Mouse (Mus musculus) MEL (cell line): ENCODE results near the gene Setd5. TPM values are rescaled to one million over a fixed set of nuclear protein-coding genes. Genes with fewer than 3 reads are reported as not detected.

ENCODE experiments used
- DNase-seq: peaks from one replicate; pipeline ENCODE4 v3.0.0; 2011; ENCODE audit warnings: low read depth, low spot score
- H3K27ac ChIP-seq: 2 replicates; pipeline ENCODE4 v1.5.1; 2012; ENCODE audit warnings: low read depth, mild to moderate bottlenecking, control low read depth, low read length, moderate library complexity; ENCODE audit not compliant: control insufficient read depth
- H3K27me3 ChIP-seq, 2 experiments: fragments of 150-350 bp in 1 of 2; sonication (generic) in 1 of 2; 2 replicates each; pipeline ENCODE4 v1.6.1; 2012; ENCODE audit warnings: low read length in 2 of 2, mild to moderate bottlenecking in 2 of 2, improper control_type of control experiment in 1 of 2, moderate library complexity in 1 of 2; ENCODE audit not compliant: insufficient read depth in 2 of 2, control insufficient read depth in 1 of 2
- H3K36me3 ChIP-seq, 2 experiments: 2 replicates each; pipeline ENCODE4 v1.6.1; 2012 to 2014; ENCODE audit warnings: low read length in 2 of 2, improper control_type of control experiment in 1 of 2, inconsistent platforms in 1 of 2, mild to moderate bottlenecking in 1 of 2; ENCODE audit not compliant: insufficient read depth in 2 of 2, control insufficient read depth in 1 of 2
- H3K4me1 ChIP-seq, 2 experiments: fragments of 150-350 bp in 1 of 2; sonication (generic) in 1 of 2; 2 replicates each; pipeline ENCODE4 v1.6.1; 2012; ENCODE audit warnings: low read length in 2 of 2, improper control_type of control experiment in 1 of 2, mild to moderate bottlenecking in 1 of 2; ENCODE audit not compliant: insufficient read depth in 2 of 2, control insufficient read depth in 1 of 2
- H3K4me3 ChIP-seq, 2 experiments: fragments of 150-350 bp in 1 of 2; sonication (generic) in 1 of 2; 2 replicates each; pipeline ENCODE4 v1.5.1; 2012; ENCODE audit warnings: low read depth in 2 of 2, low read length in 2 of 2, mild to moderate bottlenecking in 2 of 2, moderate library complexity in 2 of 2, control low read depth in 1 of 2, improper control_type of control experiment in 1 of 2; ENCODE audit not compliant: control insufficient read depth in 1 of 2, insufficient read depth in 1 of 2
- H3K79me2 ChIP-seq: 2 replicates; pipeline ENCODE4 v1.6.1; 2012; ENCODE audit warnings: mild to moderate bottlenecking, low read length, moderate library complexity; ENCODE audit not compliant: control insufficient read depth, poor library complexity, insufficient read depth
- H3K9ac ChIP-seq: 2 replicates; pipeline ENCODE4 v1.6.1; 2012; ENCODE audit warnings: low read depth, mild to moderate bottlenecking, control low read depth, low read length, moderate library complexity; ENCODE audit not compliant: control insufficient read depth, poor library complexity, severe bottlenecking
- H3K9me3 ChIP-seq: fragments of 150-350 bp; sonication (generic); replicated peaks from 2 replicates; pipeline ENCODE4 v1.6.1; 2012; ENCODE audit warnings: mild to moderate bottlenecking, low read length, improper control_type of control experiment, moderate library complexity; ENCODE audit not compliant: insufficient read depth
- CHD2 ChIP-seq: IDR thresholded peaks from 2 replicates; pipeline ENCODE4 v1.6.1; 2011; ENCODE audit warnings: low read length, improper control_type of control experiment
- CTCF ChIP-seq, 3 experiments: IDR thresholded peaks in 2 of 3; conservative IDR thresholded peaks in 1 of 3; 2 replicates each; pipeline ENCODE4 v1.5.1; 2011 to 2012; ENCODE audit warnings: low read length in 3 of 3, low read depth in 2 of 3, mild to moderate bottlenecking in 2 of 3, improper control_type of control experiment in 1 of 3, inconsistent platforms in 1 of 3, mixed read lengths in 1 of 3, moderate library complexity in 1 of 3; ENCODE audit not compliant: control insufficient read depth in 1 of 3, insufficient read depth in 1 of 3, poor library complexity in 1 of 3, severe bottlenecking in 1 of 3
- E2F4 ChIP-seq: IDR thresholded peaks from 2 replicates; pipeline ENCODE4 v1.6.1; 2011; ENCODE audit warnings: low read depth, low read length, improper control_type of control experiment, borderline replicate concordance
- HCFC1 ChIP-seq: IDR thresholded peaks from 2 replicates; pipeline ENCODE4 v1.6.1; 2012; ENCODE audit warnings: low read depth, mild to moderate bottlenecking, inconsistent platforms, low read length, improper control_type of control experiment, moderate library complexity
- JUND ChIP-seq: IDR thresholded peaks from 2 replicates; pipeline ENCODE4 v1.6.1; 2011; ENCODE audit warnings: low read depth, mild to moderate bottlenecking, improper control_type of control experiment, low read length
- KAT2A ChIP-seq: conservative IDR thresholded peaks from 2 replicates; pipeline ENCODE4 v1.6.1; 2012; ENCODE audit warnings: low read depth, low read length, improper control_type of control experiment, inconsistent platforms
- NELFE ChIP-seq: IDR thresholded peaks from 2 replicates; pipeline ENCODE4 v1.6.1; 2011; ENCODE audit warnings: low read depth, low read length, improper control_type of control experiment
- POLR2AphosphoS5 ChIP-seq: IDR thresholded peaks from 2 replicates; pipeline ENCODE4 v1.6.1; 2012; ENCODE audit warnings: low read depth, borderline replicate concordance, mild to moderate bottlenecking, inconsistent platforms, low read length, moderate library complexity, mixed read lengths
- RAD21 ChIP-seq: IDR thresholded peaks from 2 replicates; pipeline ENCODE4 v1.6.1; 2011; ENCODE audit warnings: mild to moderate bottlenecking, low read depth, low read length, improper control_type of control experiment
- TAL1 ChIP-seq: IDR thresholded peaks from 2 replicates; pipeline ENCODE4 v1.6.1; 2012; ENCODE audit warnings: mild to moderate bottlenecking, inconsistent platforms, low read length, moderate library complexity, mixed read lengths
- ZMIZ1 ChIP-seq: IDR thresholded peaks from 2 replicates; pipeline ENCODE4 v1.6.1; 2012; ENCODE audit warnings: low read depth, mild to moderate bottlenecking, inconsistent platforms, low read length, improper control_type of control experiment, moderate library complexity
- polyA plus RNA-seq, 2 experiments: library from polyadenylated mRNA; stranded (reverse) in 1 of 2; unstranded in 1 of 2; fragments of >175 nt in 1 of 2; fragments of >200 nt in 1 of 2; gene quantifications; 2 replicates each; pipeline versions ENCODE4 v1.2.1 to v1.2.4; 2012; ENCODE audit warnings: low replicate concordance in 2 of 2, low read depth in 1 of 2; ENCODE audit not compliant: insufficient read length in 2 of 2, insufficient read depth in 1 of 2, missing spikeins in 1 of 2
- total RNA-seq: library from RNA; depleted of rRNA; stranded (reverse); fragments of 300-350 nt; gene quantifications from 2 replicates; pipeline ENCODE4 v1.2.3, GENCODE M21; 2012; rRNA removed

The Setd5 gene
- total and polyA plus RNA-seq, 3 experiments: 43.5 to 185 (median 80.2) TPM

DNA sequence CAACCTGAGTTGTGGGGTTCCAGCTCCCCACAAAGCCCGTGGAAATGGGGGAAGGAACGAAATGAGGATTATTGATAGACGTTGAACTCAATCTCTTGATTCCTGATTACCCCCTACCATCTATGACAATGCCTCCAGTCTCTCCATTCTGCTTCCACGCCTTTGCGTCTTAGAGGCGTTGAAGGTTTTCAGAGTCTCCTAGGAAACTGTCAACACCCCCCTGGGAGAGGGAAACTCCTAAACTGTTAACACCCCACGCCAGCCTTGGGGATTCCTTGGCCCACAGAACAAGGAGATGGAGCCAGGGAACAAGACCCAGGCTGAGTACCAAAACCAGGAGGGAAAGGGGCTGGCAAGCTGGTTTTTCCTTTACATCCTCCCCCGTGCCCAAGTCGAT is 118.4 kb downstream of the Setd5 start:
- Histone ChIP-seq H3K27me3 (peaks cover 2 to 7% of the 10 kb centered on the region in 2 experiments; a peak in 3 of 4 replicates), H3K9ac (no peak overlapping the region), H3K4me3 (no peak overlapping the region), H3K27ac (no peak overlapping the region), H3K9me3 (no peaks in the 10 kb centered on the region), H3K79me2 (no peaks in the 10 kb centered on the region), H3K4me1 (no peaks in the 10 kb centered on the region), H3K36me3 (no peaks in the 10 kb centered on the region)
- TF ChIP-seq HCFC1 (no peak), E2F4 (no peak), TAL1 (no peak), KAT2A (no peak), JUND (no peak), ZMIZ1 (no peak), NELFE (no peak), POLR2AphosphoS5 (no peak), RAD21 (no peak), CTCF (IDR thresholded peaks at IDR 0.05 in 2 of 3, conservative IDR thresholded peaks at IDR 0.05 in 1 of 3; ENCODE audit: control insufficient read depth in 1 of 3, insufficient read depth in 1 of 3, low read depth in 2 of 3, low read length in 3 of 3, poor library complexity in 1 of 3, severe bottlenecking in 1 of 3) (no peak), CHD2 (no peak)
- DNase-seq: no peak

Other genes starting within 250 kb of the Setd5 start
- gene Srgap3, start 130.1 kb upstream of the Setd5 start, total RNA-seq: 0.31 and 0.42 TPM in 2 replicates
- under 1 TPM in 1 of 2 experiments, not detected in 1; 0.75 TPM for gene Srgap3, start 130.1 kb upstream of the Setd5 start, polyA plus RNA-seq
- 89.1 and 95.7 TPM in 2 replicates for gene Thumpd3, start 31.1 kb upstream of the Setd5 start, total RNA-seq
- 100 to 1,000 TPM in 1 of 2 experiments, 10 to 100 TPM in 1; 74.8 to 158 TPM for gene Thumpd3, start 31.1 kb upstream of the Setd5 start, polyA plus RNA-seq
- gene Lhfpl4, start 118.0 kb downstream of the Setd5 start, total RNA-seq: 0.19 and 0.49 TPM in 2 replicates
- 1 to 10 TPM in 1 of 2 experiments, not detected in 1; 7.7 TPM for gene Lhfpl4, start 118.0 kb downstream of the Setd5 start, polyA plus RNA-seq
- 11.4 and 12.1 TPM in 2 replicates for gene Mtmr14, start 160.5 kb downstream of the Setd5 start, total RNA-seq
- 10 to 100 TPM in 1 of 2 experiments, not detected in 1; 24.5 TPM for gene Mtmr14, start 160.5 kb downstream of the Setd5 start, polyA plus RNA-seq
- gene Cpne9, start 204.9 kb downstream of the Setd5 start, total RNA-seq: 0.72 and 1.6 TPM in 2 replicates
- 1 to 10 TPM in 1 of 2 experiments, not detected in 1; 1.3 TPM for gene Cpne9, start 204.9 kb downstream of the Setd5 start, polyA plus RNA-seq
- 29.8 and 32.6 TPM in 2 replicates for gene Brpf1, start 229.8 kb downstream of the Setd5 start, total RNA-seq
- gene Brpf1, start 229.8 kb downstream of the Setd5 start, polyA plus RNA-seq: 10 to 100 TPM; 44.9 to 46.8 TPM
- gene Ogg1, start 249.6 kb downstream of the Setd5 start, total RNA-seq: 8.7 and 9.2 TPM in 2 replicates
- 10 to 100 TPM in 1 of 2 experiments, not detected in 1; 20.0 TPM for gene Ogg1, start 249.6 kb downstream of the Setd5 start, polyA plus RNA-seq